Mouse (Mus musculus) heart, adult 2 months (tissue): Measurements from ENCODE around the gene Naaa. TPM values are rescaled to one million over a fixed set of nuclear protein-coding genes. Genes with fewer than 3 reads are reported as not detected.
A peak's percentile ranks its signal among the peaks of the same experiment; 100 is the strongest.

Experiments used
- DNase-seq, 2 experiments: peaks; one replicate each; pipeline ENCODE4 v3.0.0; 2021
- H3K27ac ChIP-seq: fragments of 200-600 bp; 2 replicates; pipeline ENCODE4 v1.8.1; 2022
- H3K27me3 ChIP-seq: fragments of 200-500 bp; 2 replicates; pipeline ENCODE4 v1.6.1; 2012; ENCODE audit warnings: mild to moderate bottlenecking, low read length, inconsistent platforms, mixed read lengths; ENCODE audit not compliant: control insufficient read depth, insufficient read depth
- H3K36me3 ChIP-seq: fragments of 200-500 bp; 2 replicates; pipeline ENCODE4 v1.6.1; 2012; ENCODE audit warnings: low read length, inconsistent platforms; ENCODE audit not compliant: control insufficient read depth, insufficient read depth
- H3K4me1 ChIP-seq: fragments of 200-500 bp; 2 replicates; pipeline ENCODE4 v1.6.1; 2011; ENCODE audit warnings: low read length; ENCODE audit not compliant: control insufficient read depth, insufficient read depth
- H3K4me3 ChIP-seq: fragments of 200-600 bp; 2 replicates; pipeline ENCODE4 v1.8.1; 2022
- H3K79me2 ChIP-seq: fragments of 200-500 bp; replicated peaks from 2 replicates; pipeline ENCODE4 v1.6.1; 2012; ENCODE audit warnings: mild to moderate bottlenecking, inconsistent platforms, low read length, moderate library complexity, mixed read lengths; ENCODE audit not compliant: control insufficient read depth, insufficient read depth
- H3K9ac ChIP-seq: fragments of 200-500 bp; 2 replicates; pipeline ENCODE4 v1.6.1; 2012; ENCODE audit warnings: low read depth, mild to moderate bottlenecking, control low read depth, inconsistent platforms, low read length, mixed read lengths
- CTCF ChIP-seq: fragments of 200-600 bp; IDR thresholded peaks from 2 replicates; pipeline ENCODE4 v1.8.1; 2022; ENCODE audit warnings: antibody characterized with exemption, mild to moderate bottlenecking, moderate library complexity
- EP300 ChIP-seq: fragments of 200-500 bp; IDR thresholded peaks from 2 replicates; pipeline ENCODE4 v1.6.1; 2011; ENCODE audit warnings: low read depth, low read length, control low read depth; ENCODE audit not compliant: insufficient read depth
- POLR2A ChIP-seq: fragments of 200-500 bp; IDR thresholded peaks from 2 replicates; pipeline ENCODE4 v1.6.1; 2011; ENCODE audit warnings: mild to moderate bottlenecking, low read depth, low read length, control low read depth; ENCODE audit not compliant: insufficient read depth
- WGBS: fragments of 180-500 bp; shearing (Covaris S2); methylation state at CpG from one replicate; pipeline ENCODE4 v1.1.7; 2018; 5-methylcytosine and 5-hydroxymethylcytosine counted together
- intact Hi-C: fragments of 180-260 bp; cut with DNase I; formaldehyde crosslinking; loops from one replicate; pipeline ENCODE4 v1.15.1; 2025
- polyA plus RNA-seq: library from polyadenylated mRNA; depleted of rRNA; stranded (reverse); fragments of >200 nt; gene quantifications from 2 replicates; pipeline ENCODE4 v1.2.3, GENCODE M21; 2012
- total RNA-seq, 2 experiments: library from RNA; stranded (reverse); gene quantifications; 2 replicates each; pipeline ENCODE4 v1.2.3; 2021

Naaa gene
- total and polyA plus RNA-seq, 3 experiments: 14.2 to 16.8 (median 16.1) TPM

DNA sequence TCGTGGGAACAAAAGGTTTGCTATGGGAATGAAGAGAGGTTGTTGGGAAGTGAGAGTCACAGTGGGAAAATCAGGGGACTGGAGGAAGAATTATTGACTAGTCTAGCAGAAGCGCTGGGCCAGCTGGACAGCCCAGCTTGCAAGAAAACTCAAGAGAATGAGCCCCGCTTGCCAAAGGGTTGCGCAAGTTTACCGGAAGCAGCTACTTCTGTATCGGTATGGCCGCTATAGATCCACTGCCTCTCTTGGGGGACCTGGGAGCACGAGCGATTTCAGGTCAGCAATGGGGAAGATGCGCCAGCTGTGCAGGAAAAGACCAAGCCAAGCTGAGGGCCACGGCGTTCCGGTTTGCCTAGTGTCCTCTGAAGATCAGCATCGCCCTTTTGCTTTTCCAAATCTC lies 40.6 kb upstream of the Naaa start:
- Histone ChIP-seq H3K9ac (no peak overlapping the region), H3K27me3 (no peaks in the 10 kb centered on the region), H3K4me3 (no peak overlapping the region), H3K36me3 (no peaks in the 10 kb centered on the region), H3K27ac (no peak overlapping the region), H3K79me2 (no peaks in the 10 kb centered on the region), H3K4me1 (peaks cover 2% of the 10 kb centered on the region)
- WGBS: 85% methylated on average over 14 of the region's 14 CpGs
- TF ChIP-seq EP300 (no peak), POLR2A (no peak), CTCF (no peak)
- DNase-seq: no peak
- intact Hi-C loops: no loop called here

DNA sequence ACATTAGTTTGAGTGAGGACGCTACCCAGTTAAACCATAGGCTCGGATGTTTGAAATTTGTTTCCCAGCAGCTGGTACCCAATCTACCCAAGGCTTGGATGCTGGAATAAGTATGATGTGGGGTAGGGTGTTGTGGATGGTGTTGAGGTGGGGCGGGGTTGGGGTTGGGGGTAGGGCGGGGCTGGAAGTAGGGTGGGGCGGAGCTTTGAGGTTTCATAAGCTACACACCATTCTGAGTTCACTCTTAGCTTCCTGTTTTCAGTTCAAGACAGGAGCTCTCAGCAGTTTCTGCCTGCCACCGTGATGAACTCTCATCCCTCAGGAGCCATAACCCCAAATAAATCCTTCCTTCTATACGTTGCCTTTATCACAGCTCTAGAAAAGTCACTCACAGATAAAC lies 40.1 kb upstream of the Naaa start:
- Histone ChIP-seq H3K4me3 (no peak overlapping the region), H3K9ac (no peak overlapping the region), H3K27ac (no peak overlapping the region), H3K36me3 (no peaks in the 10 kb centered on the region), H3K27me3 (no peaks in the 10 kb centered on the region), H3K4me1 (peaks cover 2% of the 10 kb centered on the region), H3K79me2 (no peaks in the 10 kb centered on the region)
- intact Hi-C loops: no loop called here
- TF ChIP-seq CTCF (no peak), EP300 (no peak), POLR2A (no peak)
- DNase-seq: no peak
- WGBS: 81% methylated on average over 7 of the region's 7 CpGs

DNA sequence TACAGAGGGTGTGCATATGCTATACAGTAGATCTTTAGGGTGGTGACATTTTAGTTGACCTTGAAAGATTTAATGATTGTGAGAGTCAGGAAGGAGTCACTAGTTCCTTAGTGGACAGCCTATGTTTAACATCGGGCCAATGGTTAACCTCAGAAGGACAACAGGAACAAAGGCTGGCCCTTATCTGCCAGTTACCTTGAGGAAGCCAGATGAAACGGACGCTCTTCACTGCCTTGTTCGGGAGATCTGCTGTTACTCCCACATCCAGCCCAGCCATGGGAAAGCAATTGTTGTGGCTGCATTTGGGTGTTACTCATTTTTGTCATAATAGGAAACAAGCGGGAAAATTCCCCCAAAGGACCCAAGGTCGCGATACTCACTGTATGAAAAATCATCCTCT lies 35.8 kb upstream of the Naaa start:
- intact Hi-C loops: loop anchor here (2.0 to 5.0 kb wide), 2 partner anchors 19 to 39 kb away; no protein-coding TSS in a partner anchor
- Histone ChIP-seq H3K79me2 (no peaks in the 10 kb centered on the region), H3K27ac (peak overlapping the region; percentile 40; the same call in 1 of the 2 replicates), H3K27me3 (no peaks in the 10 kb centered on the region), H3K4me1 (peaks cover 6% of the 10 kb centered on the region), H3K9ac (no peak overlapping the region), H3K36me3 (no peaks in the 10 kb centered on the region), H3K4me3 (no peak overlapping the region)
- TF ChIP-seq EP300: no peak
- no peak for TF ChIP-seq POLR2A
- TF ChIP-seq CTCF: no peak
- DNase-seq: no peak
- 39% methylated on average over 7 of the region's 7 CpGs for WGBS

DNA sequence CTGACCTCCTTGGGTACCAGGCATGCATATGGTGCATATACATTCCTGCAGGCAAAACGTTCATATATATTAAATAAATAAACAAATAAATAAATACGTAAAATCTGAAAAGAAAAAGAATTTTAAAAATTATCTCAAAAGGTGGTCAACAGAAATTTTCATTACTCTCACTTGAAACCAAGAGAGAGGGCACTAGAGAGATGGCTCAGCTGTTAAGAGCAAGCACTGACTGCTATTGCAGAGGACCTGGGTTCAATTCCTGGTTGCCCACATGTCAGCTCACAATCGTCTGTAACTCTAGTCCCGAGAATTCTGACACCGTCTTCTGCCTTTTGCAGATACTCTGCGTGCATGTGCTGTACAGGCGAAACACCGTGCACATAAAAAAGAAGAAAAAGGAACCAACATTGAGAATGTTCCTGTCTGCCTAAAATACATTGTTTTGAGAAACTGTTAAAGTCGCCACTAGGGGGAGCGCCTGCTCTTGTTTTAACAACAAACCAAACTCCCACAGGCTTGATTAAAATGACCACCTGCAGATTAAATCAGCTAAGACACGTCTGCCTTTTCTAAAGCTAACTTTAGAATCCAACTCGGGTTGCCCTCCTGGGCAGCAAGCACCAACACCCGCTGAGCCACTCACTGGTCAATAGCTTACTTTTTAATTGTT lies 34.2 kb upstream of the Naaa start:
- Histone ChIP-seq H3K4me3 (no peak overlapping the region), H3K9ac (no peak overlapping the region), H3K79me2 (no peaks in the 10 kb centered on the region), H3K27ac (no peak overlapping the region), H3K36me3 (no peaks in the 10 kb centered on the region), H3K4me1 (peaks cover 6% of the 10 kb centered on the region), H3K27me3 (no peaks in the 10 kb centered on the region)
- DNase-seq: peak; percentile 84 to 85
- WGBS: 12% methylated on average over 13 of the region's 13 CpGs
- intact Hi-C loops: loop anchor here (1.0 to 5.0 kb wide), 2 partner anchors 40 to 69 kb away; no protein-coding TSS in a partner anchor
- no peak for TF ChIP-seq EP300
- peak; percentile 90 for TF ChIP-seq CTCF

DNA sequence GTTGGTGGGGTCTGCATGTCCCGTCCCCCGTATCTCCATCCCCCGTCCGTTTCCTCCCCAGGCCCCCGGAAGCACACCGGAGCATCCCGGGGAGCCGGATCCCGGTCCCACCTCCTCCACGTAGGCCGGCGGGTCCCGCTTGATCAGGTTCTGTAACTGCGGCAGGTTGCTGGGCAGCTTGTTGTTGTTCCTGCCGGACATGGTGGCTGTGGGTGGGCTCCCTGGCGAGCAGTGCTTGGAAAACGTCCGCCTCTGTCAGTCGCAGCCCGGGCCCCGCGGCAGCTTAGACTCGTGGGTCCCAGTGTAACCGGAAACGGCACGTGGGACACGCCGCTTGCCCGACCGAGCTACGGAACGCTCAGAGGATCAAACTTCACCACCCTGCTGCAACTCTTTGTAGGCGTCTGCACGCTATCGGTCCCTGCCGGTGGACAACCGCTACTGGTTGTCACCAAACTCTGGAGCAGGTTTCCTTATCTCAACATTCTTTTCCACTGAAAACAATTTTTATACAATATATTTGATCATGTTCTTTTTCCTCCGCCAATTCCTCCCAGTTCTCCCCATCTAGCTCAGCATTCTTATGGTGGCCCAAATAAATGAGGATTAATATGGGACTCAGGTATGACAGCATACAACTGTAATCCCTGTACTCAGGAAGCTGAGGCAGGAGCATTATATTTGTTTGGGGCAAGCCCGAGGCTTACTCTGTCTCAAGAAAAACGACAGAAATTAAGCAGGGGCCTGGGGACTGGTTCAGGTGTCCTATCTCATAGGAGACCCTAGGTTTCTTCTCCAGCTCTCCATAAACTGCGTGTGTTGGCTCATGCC lies 31.9 kb upstream of the Naaa start, which contains the start of gene Sdad1:
Gene Sdad1, minus strand, starts transcription at position 799 of the 831 bp plus-strand sequence.
- Histone ChIP-seq H3K79me2 (no peaks in the 10 kb centered on the region), H3K27ac (peak within 1 kb of the TSS; percentile 78)

DNA sequence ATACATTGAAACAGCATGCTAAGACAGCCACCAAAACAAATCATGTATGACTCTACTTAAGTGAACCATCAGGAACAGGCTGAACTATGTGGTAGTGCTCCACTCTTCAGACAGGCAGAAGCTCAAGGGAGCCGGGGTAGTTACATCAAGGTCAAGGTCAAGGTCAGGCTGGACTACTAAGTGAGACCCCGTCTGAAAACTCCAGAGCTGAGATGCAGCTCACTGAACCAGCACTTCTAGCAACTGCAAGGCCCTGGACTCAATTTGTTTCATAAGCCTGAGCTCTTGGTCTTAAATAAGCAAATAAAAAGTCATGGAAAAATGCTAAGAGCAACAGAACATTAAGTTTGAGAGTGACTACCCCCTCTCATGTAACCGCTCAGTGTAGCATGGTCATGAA lies 26.3 kb upstream of the Naaa start:
- no peak for TF ChIP-seq CTCF
- TF ChIP-seq EP300: no peak
- no peak for TF ChIP-seq POLR2A
- no peak for DNase-seq
- no peak overlapping the region for H3K9ac ChIP-seq
- no peaks in the 10 kb centered on the region for H3K79me2 ChIP-seq
- no peak overlapping the region for H3K4me3 ChIP-seq
- no peaks in the 10 kb centered on the region for H3K4me1 ChIP-seq
- no peaks in the 10 kb centered on the region for H3K27me3 ChIP-seq
- intact Hi-C loops: loop anchor here (10.0 kb wide), 1 partner anchor 109 kb away; no protein-coding TSS in a partner anchor
- no peaks in the 10 kb centered on the region for H3K36me3 ChIP-seq
- 78% methylated on average over 3 of the region's 3 CpGs for WGBS
- H3K27ac ChIP-seq: no peak overlapping the region

More for the DNA sequence above, 31.9 kb upstream of the Naaa start, which contains the start of gene Sdad1:
- DNase-seq: peak; percentile 93 to 94
- 2% methylated on average over 41 of the region's 41 CpGs for WGBS
- Histone ChIP-seq H3K27me3 (no peaks in the 10 kb centered on the region), H3K36me3 (no peaks in the 10 kb centered on the region), H3K4me3 (peak within 1 kb of the TSS; percentile 92), H3K9ac (peak within 1 kb of the TSS; percentile 84), H3K4me1 (peaks cover 6% of the 10 kb centered on the region)
- intact Hi-C loops: loop anchor here (2.0 to 10.0 kb wide), 3 partner anchors 31 to 115 kb away; partner anchors contain the start of gene Naaa
- TF ChIP-seq EP300: peak; percentile 92
- peak; percentile 86 for TF ChIP-seq CTCF
- 0 out of 2 replicates have a peak, but pooled peaks have one; percentile 42 for TF ChIP-seq POLR2A
